Mouse (Mus musculus) ovary, postnatal 14 days (tissue): ENCODE measurements around the gene Opa3.
"Not testable (repeated sequence)": the region's sequence is repeated elsewhere in the genome, so short reads cannot be mapped to it uniquely, and the experiment has no call there.

Source experiments
- DNase-seq: peaks from one replicate; pipeline ENCODE4 v3.0.0; 2022; ENCODE audit warnings: low spot score

Opa3 gene

GRCm38 (mm10) chr7:19281680-19282304 is 53.7 kb downstream of the Opa3 start:
- DNase-seq, result not testable (repeated sequence)

GRCm38 (mm10) chr7:19282385-19282784 is 54.3 kb downstream of the Opa3 start, which contains the start of gene Rtn2:
Gene Rtn2 (plus strand): TSS chr7:19282624.
- DNase-seq, result no peak

GRCm38 (mm10) chr7:19282791-19283405 is 54.8 kb downstream of the Opa3 start:
- no peak for DNase-seq

GRCm38 (mm10) chr7:19283406-19283804 is 55.3 kb downstream of the Opa3 start:
- no peak for DNase-seq

GRCm38 (mm10) chr7:19284763-19285162 is 56.6 kb downstream of the Opa3 start:
- DNase-seq, result no peak

GRCm38 (mm10) chr7:19290969-19291596 is 62.9 kb downstream of the Opa3 start:
- DNase-seq, result no peak

GRCm38 (mm10) chr7:19295503-19296185 is 67.5 kb downstream of the Opa3 start:
- DNase-seq, result peak; percentile 96

- no peak for DNase-seq
These were observed 68.9 kb downstream of the Opa3 start for GRCm38 (mm10) chr7:19297034-19297433.

- no peak for DNase-seq
These were observed 69.7 kb downstream of the Opa3 start for GRCm38 (mm10) chr7:19297794-19298193.

GRCm38 (mm10) chr7:19299194-19299593 is 71.1 kb downstream of the Opa3 start:
- no peak for DNase-seq

GRCm38 (mm10) chr7:19300501-19301421 is 72.6 kb downstream of the Opa3 start:
- DNase-seq, result peak; percentile 72

- DNase-seq, result no peak
These were observed 73.5 kb downstream of the Opa3 start for GRCm38 (mm10) chr7:19301461-19302263.

GRCm38 (mm10) chr7:19302264-19303045 is 74.3 kb downstream of the Opa3 start:
- no peak for DNase-seq

- no peak for DNase-seq
These were observed 74.8 kb downstream of the Opa3 start for GRCm38 (mm10) chr7:19303046-19303305.

- peak; percentile 66 for DNase-seq
These were observed 75.6 kb downstream of the Opa3 start for GRCm38 (mm10) chr7:19303770-19304169.

GRCm38 (mm10) chr7:19304501-19305412 is 76.6 kb downstream of the Opa3 start:
- DNase-seq, result no peak

GRCm38 (mm10) chr7:19305413-19305735 is 77.2 kb downstream of the Opa3 start:
- DNase-seq, result no peak
